Mouse (Mus musculus) embryonic facial prominence, embryonic 14.5 days (tissue): Measurements from ENCODE around the gene Cog6. TPM values are rescaled to one million over a fixed set of nuclear protein-coding genes. Genes with fewer than 3 reads are reported as not detected.

ENCODE experiments used
- ATAC-seq: fragments of 200-750 bp; cut with Nextera tagmentation; 2 replicates; pipeline ENCODE4 v1.8.0; 2017; ENCODE audit warnings: low read depth, moderate number of reproducible peaks, moderate TSS enrichment
- DNase-seq: peaks from one replicate; pipeline ENCODE4 v3.0.0-alpha.2; 2015; ENCODE audit warnings: low spot score
- H3K27ac ChIP-seq: fragments of 300-500 bp; sonication (generic); replicated peaks from 2 replicates; pipeline ENCODE4 v1.5.1; 2014; ENCODE audit warnings: low read depth, mild to moderate bottlenecking, low read length, moderate library complexity
- H3K27me3 ChIP-seq: fragments of 300-500 bp; sonication (generic); replicated peaks from 2 replicates; pipeline ENCODE4 v1.6.1; 2014; ENCODE audit warnings: low read length; ENCODE audit not compliant: control insufficient read depth, insufficient read depth
- H3K36me3 ChIP-seq: fragments of 300-500 bp; sonication (generic); 2 replicates; pipeline ENCODE4 v1.6.1; 2014; ENCODE audit warnings: low read length, mixed read lengths; ENCODE audit not compliant: control insufficient read depth, insufficient read depth
- H3K4me1 ChIP-seq: fragments of 300-500 bp; sonication (generic); 2 replicates; pipeline ENCODE4 v1.6.1; 2014; ENCODE audit warnings: antibody characterized with exemption, low read length; ENCODE audit not compliant: control insufficient read depth, insufficient read depth
- H3K4me2 ChIP-seq: fragments of 300-500 bp; sonication (generic); 2 replicates; pipeline ENCODE4 v1.6.1; 2014; ENCODE audit warnings: low read depth, mild to moderate bottlenecking, low read length, moderate library complexity, mixed read lengths
- H3K4me3 ChIP-seq: fragments of 300-500 bp; sonication (generic); 2 replicates; pipeline ENCODE4 v1.5.1; 2014; ENCODE audit warnings: low read depth, mild to moderate bottlenecking, low read length
- H3K9ac ChIP-seq: fragments of 300-500 bp; sonication (generic); 2 replicates; pipeline ENCODE4 v1.6.1; 2014; ENCODE audit warnings: low read depth, mild to moderate bottlenecking, low read length, moderate library complexity, mixed read lengths
- H3K9me3 ChIP-seq: fragments of 300-500 bp; sonication (generic); 2 replicates; pipeline ENCODE4 v1.6.1; 2016; ENCODE audit warnings: low read length; ENCODE audit not compliant: control insufficient read depth
- WGBS: fragments of 180-500 bp; shearing (Covaris S2); extraction: QIAGEN DNeasy Blood & Tissue Kit; methylation state at CpG from one replicate; pipeline ENCODE4 v1.1.7; 2014; 5-methylcytosine and 5-hydroxymethylcytosine counted together
- polyA plus RNA-seq: library from polyadenylated mRNA; unstranded; fragments of >200 nt; fragmentation: Nextera tagmentation; extraction: Ambion mirVana; gene quantifications from 2 replicates; pipeline ENCODE4 v1.2.1, GENCODE M21; 2014

The Cog6 gene
- polyA plus RNA-seq, 1 experiment from 2014 or later = 52.8 TPM

DNA sequence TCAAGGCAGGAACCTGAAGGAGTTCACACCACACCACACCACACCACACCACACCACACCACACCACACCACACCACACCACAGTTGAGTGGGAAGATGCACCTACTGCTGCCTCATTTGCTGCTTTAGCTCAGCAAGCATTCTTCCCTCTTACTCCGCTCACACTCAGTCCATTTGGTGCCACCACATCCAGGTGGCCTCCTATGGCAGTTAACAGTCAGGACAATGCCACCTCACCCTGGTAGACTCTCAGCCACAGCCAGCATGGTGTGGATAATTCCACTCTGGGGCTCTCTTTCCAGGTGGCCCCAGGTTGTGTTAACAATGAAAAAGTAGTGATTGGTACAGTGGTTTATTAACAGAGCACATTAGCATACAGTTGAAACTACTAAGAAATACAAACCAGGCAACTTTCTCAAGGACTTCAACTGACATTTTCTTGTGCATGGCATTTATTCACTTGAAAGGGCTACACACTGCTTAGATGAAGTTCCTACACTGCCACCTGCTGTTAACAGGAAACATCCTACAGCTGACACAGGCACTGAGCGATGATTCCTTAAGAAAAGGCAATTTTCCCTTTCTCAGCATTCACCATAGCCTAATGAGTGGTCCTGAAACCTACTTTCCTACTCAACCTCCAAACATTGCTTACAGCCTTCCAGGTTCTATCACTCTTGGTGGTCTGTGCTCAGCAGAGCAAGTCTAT lies 12.5 kb downstream of the Cog6 start:
- H3K27ac ChIP-seq = no peak overlapping the region
- peak; percentile 84 for DNase-seq
- no peaks in the 10 kb centered on the region for H3K27me3 ChIP-seq
- no peak overlapping the region for H3K4me3 ChIP-seq
- H3K4me1 ChIP-seq = no peaks in the 10 kb centered on the region
- H3K9ac ChIP-seq = no peak overlapping the region
- H3K4me2 ChIP-seq = no peak overlapping the region
- ATAC-seq = 0 out of 2 replicates have a peak, but pooled peaks have one; percentile 60
- 69% methylated on average over 2 of the region's 2 CpGs for WGBS
- H3K9me3 ChIP-seq = no peaks in the 10 kb centered on the region
- peaks cover 82% of the 10 kb centered on the region for H3K36me3 ChIP-seq

- H3K9me3 ChIP-seq = no peaks in the 10 kb centered on the region
- no peaks in the 10 kb centered on the region for H3K4me1 ChIP-seq
- 37% methylated on average over 6 of the region's 6 CpGs for WGBS
- DNase-seq (peak; percentile 19), ATAC-seq (no peak)
- H3K36me3 ChIP-seq = peaks cover 78% of the 10 kb centered on the region
- no peaks in the 10 kb centered on the region for H3K27me3 ChIP-seq
- no peak overlapping the region for H3K27ac ChIP-seq
- H3K4me2 ChIP-seq = no peak overlapping the region
- H3K4me3 ChIP-seq = no peak overlapping the region
- H3K9ac ChIP-seq = no peak overlapping the region
Observed at GRCm38 (mm10) chr3:53002076-53002475, 15.0 kb downstream of the Cog6 start.

- Histone ChIP-seq H3K27me3 (no peaks in the 10 kb centered on the region), H3K27ac (no peak overlapping the region), H3K36me3 (peaks cover 76% of the 10 kb centered on the region), H3K4me1 (no peaks in the 10 kb centered on the region), H3K4me3 (no peak overlapping the region), H3K9me3 (no peaks in the 10 kb centered on the region), H3K9ac (no peak overlapping the region), H3K4me2 (no peak overlapping the region)
- no peak for ATAC-seq
- 84% methylated on average over 3 of the region's 3 CpGs for WGBS
- no peak for DNase-seq
Observed at GRCm38 (mm10) chr3:52999996-53000395, 17.0 kb downstream of the Cog6 start.

- DNase-seq (no peak), ATAC-seq (no peak)
- 79% methylated on average over 15 of the region's 15 CpGs for WGBS
- H3K27me3 ChIP-seq = no peaks in the 10 kb centered on the region
- peaks cover 81% of the 10 kb centered on the region for H3K36me3 ChIP-seq
- H3K4me3 ChIP-seq = no peak overlapping the region
- H3K9me3 ChIP-seq = no peaks in the 10 kb centered on the region
- no peak overlapping the region for H3K4me2 ChIP-seq
- H3K4me1 ChIP-seq = no peaks in the 10 kb centered on the region
- no peak overlapping the region for H3K27ac ChIP-seq
- H3K9ac ChIP-seq = no peak overlapping the region
Observed at GRCm38 (mm10) chr3:52999016-52999744, 17.9 kb downstream of the Cog6 start.

GRCm38 (mm10) chr3:52997381-52997780 lies 19.7 kb downstream of the Cog6 start:
- H3K4me3 ChIP-seq = no peak overlapping the region
- 72% methylated on average over 1 of the region's 1 CpGs for WGBS
- no peak overlapping the region for H3K4me2 ChIP-seq
- no peak overlapping the region for H3K9ac ChIP-seq
- DNase-seq (no peak), ATAC-seq (no peak)
- H3K9me3 ChIP-seq = no peaks in the 10 kb centered on the region
- no peaks in the 10 kb centered on the region for H3K27me3 ChIP-seq
- H3K4me1 ChIP-seq = no peaks in the 10 kb centered on the region
- peaks cover 84% of the 10 kb centered on the region for H3K36me3 ChIP-seq
- no peak overlapping the region for H3K27ac ChIP-seq

- Histone ChIP-seq H3K4me3 (no peak overlapping the region), H3K27ac (no peak overlapping the region), H3K9ac (no peak overlapping the region), H3K27me3 (no peaks in the 10 kb centered on the region), H3K4me1 (no peaks in the 10 kb centered on the region), H3K4me2 (no peak overlapping the region), H3K36me3 (peaks cover 83% of the 10 kb centered on the region), H3K9me3 (no peaks in the 10 kb centered on the region)
- DNase-seq = no peak
- 85% methylated on average over 5 of the region's 5 CpGs for WGBS
- no peak for ATAC-seq
Observed at GRCm38 (mm10) chr3:52996635-52997034, 20.4 kb downstream of the Cog6 start.

DNA sequence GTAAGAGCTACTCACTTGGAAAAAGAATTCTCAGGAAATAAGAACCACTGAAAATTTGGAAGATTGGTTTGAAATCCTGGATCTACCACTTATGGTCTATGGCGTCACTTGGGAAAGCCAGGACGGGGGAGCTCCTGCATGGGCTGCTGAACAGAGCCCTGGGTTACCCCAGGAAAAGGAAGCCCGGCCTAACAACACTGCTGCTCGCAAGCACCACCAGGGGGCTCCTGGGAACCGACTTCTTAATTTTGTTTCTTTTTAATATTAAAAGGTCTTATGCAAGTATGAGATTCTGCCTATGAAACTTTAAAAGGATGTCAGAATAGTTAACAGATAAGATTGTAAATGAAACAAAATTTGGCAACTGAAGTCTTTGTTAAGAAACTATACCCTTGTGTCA lies 22.4 kb downstream of the Cog6 start:
- Histone ChIP-seq H3K4me2 (no peak overlapping the region), H3K9ac (no peak overlapping the region), H3K27ac (no peak overlapping the region), H3K4me1 (no peaks in the 10 kb centered on the region), H3K27me3 (no peaks in the 10 kb centered on the region), H3K9me3 (no peaks in the 10 kb centered on the region), H3K4me3 (no peak overlapping the region), H3K36me3 (peaks cover 80% of the 10 kb centered on the region)
- 68% methylated on average over 5 of the region's 5 CpGs for WGBS
- DNase-seq (no peak), ATAC-seq (no peak)

- Histone ChIP-seq H3K4me3 (no peak overlapping the region), H3K9ac (no peak overlapping the region), H3K27ac (no peak overlapping the region), H3K4me1 (no peaks in the 10 kb centered on the region), H3K9me3 (no peaks in the 10 kb centered on the region), H3K4me2 (no peak overlapping the region), H3K27me3 (no peaks in the 10 kb centered on the region), H3K36me3 (peaks cover 85% of the 10 kb centered on the region)
- no peak for ATAC-seq
- no peak for DNase-seq
- 92% methylated on average over 7 of the region's 10 CpGs for WGBS
Observed at GRCm38 (mm10) chr3:52993296-52993695, 23.7 kb downstream of the Cog6 start.
